Mouse (Mus musculus): ENCODE measurements at regions not wholly inside any gene's neighbourhood (a gene's known extent, or its start where the extent isn't known, plus 50 kb on each side); places are given as distances from the start of the nearest gene placed in this dataset.
A peak's percentile ranks its signal among the peaks of the same experiment; 100 is the strongest.

DNA sequence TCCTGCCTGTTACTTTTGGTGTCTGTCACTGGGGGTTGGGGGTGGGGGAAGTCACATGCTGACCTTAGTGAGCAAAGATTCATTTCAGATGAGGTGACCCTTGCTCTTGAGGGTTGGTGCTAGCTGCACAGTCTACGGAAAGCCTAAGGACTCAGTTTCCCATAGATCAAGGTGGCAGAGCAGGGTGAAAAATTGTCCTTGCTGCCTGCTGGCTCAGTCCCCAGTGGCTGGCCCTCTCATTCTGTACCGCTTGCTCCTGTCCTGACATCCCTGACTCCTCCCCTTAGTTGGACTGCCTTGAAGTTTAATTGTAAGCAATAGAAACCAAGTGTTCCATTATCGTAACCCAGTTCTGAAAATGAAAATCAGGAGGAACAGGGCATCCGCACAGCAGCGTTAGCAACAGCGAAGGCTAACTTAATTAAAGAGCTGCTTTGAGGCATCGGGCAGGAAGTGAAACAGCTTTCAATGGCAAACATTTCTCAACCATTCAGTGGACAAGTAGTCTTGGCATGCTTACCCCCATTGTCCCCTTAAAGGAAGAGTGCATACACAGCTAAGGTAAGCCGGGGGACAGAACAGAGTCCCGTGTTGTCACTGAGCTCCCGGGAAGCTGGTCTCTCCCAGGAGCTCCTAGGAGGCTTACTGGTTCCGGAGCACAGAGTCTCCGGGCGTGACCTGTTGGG, 151.9 kb upstream of the Id2 start:
- DNase-seq: no peak

DNA sequence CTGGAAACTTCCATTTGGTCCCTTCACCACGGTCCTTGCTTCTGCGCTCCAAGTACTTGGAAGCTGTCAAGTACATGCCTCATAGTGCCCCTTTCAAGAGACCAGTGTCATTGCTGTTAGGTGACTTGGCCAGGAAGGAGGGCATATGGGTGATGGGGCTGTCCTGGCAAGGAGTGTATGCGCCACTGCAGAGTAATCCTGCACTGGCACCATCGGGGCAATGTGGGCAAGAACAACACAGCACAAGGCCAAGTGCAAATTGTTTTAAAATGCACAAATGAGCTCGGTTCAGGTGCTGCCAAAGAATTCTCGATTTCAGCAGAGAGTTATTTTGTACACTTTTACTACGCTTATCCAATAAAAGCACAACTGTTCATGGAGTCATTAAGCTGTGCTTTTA, 149.6 kb upstream of the Id2 start:
- DNase-seq: no peak

DNA sequence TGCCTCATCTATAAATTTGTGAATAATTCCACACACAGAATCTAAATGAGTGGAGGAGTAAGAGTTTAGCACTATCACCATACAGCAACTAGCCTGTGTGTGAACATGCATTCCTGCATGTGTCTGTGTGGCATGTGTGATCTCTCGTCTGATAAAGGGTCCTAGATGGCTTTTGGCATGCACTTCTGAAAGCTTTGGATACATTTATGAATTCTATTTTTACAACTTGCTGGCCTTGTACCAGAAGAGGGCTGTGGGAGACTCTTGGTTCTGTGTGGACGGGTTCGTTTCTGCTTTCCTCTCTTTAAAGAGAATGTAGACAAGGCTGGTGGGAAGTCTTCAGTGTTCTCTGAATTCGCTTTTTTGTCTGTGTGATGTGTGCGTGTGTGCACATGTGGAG, 148.7 kb upstream of the Id2 start:
- no peak for DNase-seq

DNA sequence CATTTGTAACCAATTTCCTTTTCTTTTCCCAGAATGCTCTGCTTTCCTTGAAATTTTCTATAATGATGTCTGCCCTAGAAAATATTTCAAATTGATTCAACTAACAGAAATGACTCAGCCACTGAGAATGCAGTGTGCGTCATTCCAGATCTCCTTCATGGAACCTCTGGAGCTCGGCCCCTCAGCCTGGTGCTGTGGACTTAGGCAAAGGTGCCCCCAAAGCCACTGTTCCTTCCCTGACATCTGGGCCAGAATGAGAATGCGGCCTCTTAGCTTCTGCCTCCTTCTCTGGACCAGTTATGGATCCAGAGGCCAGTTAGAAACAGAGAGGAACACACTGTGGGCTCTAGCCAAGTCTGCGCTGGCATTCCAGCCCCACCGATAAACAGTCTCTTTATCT, 148.3 kb upstream of the Id2 start:
- no peak for DNase-seq

DNA sequence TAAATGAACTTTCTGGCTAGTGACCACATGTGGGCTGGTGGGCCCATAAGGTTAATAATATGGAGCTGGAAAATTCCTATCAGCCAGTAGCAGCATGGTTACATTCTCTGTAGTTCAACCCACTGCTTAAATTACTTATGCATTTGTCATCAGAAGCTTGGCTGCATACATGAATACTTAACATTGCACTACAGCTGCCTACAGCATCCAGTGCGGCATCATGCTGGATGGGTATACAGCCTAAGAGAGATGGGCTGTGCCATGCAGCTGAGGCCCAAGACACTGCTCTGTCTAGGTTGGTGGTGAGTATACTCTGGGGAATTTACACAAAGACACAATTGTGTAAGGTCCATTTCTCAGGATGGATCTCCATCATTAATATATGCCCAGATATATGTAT, 147.7 kb upstream of the Id2 start:
- no peak for DNase-seq

DNA sequence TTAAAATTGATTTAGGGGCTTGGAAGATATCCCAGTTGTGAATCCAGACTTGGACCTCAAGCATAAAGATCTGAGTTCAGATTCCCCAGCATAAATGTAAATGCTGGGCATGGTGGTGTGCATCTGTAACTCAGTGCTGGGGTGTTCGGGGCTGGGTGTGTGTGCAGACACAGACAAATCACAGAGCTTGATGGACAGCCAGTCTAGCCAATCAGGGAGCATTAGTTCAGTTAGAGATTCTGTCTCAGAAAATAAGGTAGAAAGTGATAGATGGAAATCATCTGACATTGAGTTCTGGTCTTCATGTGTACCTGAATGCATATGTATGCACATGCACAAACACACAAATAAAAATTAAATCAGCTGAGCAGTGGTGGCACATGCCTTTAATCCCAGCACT, 147.0 kb upstream of the Id2 start:
- no peak for DNase-seq

DNA sequence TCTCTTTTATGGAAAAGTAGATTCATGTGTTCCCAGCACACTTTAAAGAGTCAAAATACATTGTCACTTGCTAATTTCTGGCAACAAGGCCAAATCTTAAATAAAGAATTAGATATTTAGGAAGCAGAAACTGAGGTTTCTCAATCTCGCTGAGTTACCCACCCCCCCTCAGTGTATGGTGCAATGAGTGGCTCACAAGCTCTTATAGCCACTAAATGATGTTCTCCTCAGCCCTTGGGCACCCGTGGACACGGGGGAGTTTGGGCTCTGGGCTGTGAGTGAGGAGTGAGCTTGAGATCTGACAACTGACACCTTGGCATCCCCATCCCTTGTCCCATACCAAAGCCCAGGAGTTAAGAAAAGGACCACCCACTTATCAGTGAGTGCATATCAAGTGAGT, 145.4 kb upstream of the Id2 start:
- no peak for DNase-seq

DNA sequence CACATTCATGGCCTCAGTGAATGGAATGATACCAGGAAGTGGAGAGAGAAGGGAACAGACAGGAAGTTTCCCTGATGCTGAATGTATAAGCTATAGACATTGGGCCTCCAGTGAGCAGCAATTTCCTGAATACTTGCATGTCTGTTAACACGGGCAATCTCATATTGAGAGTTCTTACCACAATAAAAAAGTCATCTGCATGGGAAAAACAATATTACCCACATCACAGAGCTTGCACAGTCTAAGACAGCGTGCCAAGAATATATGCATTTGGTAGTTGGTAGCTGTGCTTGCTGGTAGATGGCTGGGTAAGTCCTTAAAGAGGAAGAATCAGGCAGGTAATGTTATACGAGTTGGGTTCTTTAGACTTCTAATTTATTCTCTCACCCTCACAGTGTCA, 144.7 kb upstream of the Id2 start:
- no peak for DNase-seq

DNA sequence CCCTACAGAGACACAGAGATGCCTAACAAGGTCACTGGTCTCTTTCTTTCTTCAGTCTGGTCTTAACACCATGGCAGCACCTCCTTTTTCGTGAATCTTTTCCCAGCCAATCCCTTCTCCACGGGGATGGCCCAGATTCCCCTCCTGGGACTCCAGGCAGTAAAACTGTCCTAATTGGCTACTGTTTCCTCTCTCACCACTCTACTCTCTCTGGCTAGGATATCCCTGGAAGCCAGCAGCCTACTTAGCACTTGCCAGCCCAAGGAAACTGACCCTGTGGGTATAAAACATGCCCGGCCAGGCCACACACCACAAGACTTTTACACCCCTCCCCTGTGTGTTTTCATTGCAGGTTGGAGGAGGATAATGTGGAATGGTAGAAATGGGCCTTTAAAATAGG, 143.9 kb upstream of the Id2 start:
- DNase-seq: peak; percentile 28

DNA sequence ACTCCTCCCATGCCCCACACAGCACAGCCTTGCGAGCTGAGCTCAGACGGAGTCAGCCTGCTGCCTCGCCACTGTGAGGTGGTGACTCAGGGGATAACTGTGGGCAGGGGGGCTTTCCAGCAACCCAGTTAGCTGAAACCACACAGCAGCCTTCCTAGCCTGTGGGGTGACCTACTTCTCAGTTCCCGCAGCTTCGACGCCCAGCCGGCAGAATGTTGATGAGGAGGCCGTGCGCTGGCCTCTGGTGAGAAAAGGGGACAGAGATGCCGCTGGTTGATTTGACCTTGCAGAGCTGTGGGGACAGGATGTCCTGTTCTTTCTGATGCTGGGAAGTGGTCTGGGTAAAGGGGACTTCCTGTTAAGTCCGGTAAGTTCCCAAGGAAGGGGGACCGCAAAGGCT, 143.2 kb upstream of the Id2 start:
- peak; percentile 14 for DNase-seq

DNA sequence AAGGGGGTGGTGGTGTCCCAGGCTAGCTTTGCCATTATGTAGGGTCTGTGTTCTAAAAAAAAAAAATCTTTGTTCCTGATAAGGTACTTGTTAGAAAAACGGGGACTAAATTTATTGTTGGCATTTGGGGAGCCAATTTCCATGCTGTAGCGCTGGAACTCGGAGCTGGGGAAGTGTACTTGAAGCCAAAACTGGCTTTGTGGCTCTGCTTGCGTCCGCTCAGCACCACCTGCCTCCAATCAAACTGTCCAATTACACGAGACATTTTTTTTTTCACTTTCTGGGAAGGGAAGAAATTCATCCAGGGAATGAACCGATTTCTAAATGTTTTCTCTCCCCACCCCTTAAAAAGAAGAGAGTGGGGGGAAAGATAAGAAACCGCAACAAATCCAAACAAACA, 138.1 kb upstream of the Id2 start:
- no peak for DNase-seq

DNA sequence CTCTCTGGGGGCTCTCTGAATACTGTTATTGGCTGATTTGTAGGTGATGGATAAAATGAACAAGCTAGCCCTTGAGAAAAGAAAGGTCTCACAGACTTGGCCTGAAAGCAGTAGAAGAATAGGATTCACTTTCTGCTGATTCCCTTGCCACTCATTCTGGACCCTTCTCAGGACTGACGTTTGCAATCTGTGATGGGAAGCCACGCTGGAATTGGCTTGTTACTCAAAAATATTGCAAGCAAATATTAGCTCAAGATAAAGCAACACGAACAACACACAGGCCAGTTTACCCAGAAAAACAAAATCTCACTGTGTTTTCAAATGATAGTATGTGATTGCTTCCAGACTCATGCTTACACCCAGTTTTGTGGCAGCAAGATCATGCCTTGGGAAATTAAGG, 137.7 kb upstream of the Id2 start:
- no peak for DNase-seq

DNA sequence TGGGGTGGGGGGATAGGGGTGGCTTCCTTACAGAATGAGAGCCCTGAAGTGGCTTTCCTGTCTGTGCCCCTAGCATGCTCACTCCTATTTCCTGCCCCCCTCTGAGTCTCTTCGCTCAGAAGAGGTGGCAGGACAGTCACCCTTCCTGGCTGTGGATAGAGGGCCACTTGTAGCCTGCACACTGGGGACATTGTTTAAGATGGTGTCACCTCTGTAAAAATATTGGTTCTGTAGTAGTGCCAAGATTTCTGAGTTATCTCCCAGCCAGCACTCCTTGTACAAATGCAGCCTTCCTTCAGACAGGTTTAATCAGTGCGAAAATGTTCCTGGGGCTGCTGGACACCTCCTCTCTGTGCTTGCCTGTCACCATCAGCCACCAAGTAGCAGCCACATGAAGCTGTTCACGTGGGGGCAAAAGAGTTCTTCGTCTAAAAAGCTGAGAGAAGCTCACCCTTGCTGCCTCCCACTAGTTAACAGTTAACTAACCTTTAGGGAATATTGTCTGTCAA, 136.1 kb upstream of the Id2 start:
- DNase-seq: no peak

DNA sequence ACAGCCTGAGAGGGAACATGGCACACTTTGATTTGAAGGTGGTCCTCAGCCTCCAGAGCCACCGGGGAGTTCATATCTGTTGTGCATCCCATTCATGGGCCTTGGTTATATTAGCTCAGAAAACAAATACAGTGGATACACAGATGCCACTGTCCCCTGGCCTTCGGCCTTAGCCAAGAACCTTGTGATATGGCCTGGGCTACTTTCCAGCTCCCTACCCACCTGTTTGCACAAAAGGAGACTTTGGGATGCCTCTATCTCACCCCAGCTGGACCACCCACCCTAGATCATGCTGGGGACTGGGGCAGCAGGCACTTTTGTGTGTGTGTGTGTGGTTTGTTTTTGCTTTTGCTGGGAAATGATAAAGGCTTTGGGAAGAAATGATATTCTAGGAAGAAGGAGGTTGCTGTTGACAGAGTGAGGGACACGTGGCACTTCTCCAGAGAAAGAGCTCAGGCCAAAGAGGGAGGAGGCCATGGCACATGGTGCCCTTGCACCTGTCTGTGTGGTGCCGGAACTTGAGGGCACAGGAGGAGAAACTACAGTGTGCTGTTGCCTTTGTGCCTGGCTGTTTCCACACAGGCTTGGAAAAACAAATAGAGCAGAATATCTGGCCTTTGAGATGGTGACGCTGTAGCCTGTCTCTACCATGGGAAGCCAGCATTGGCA, 135.6 kb upstream of the Id2 start:
- DNase-seq: no peak

DNA sequence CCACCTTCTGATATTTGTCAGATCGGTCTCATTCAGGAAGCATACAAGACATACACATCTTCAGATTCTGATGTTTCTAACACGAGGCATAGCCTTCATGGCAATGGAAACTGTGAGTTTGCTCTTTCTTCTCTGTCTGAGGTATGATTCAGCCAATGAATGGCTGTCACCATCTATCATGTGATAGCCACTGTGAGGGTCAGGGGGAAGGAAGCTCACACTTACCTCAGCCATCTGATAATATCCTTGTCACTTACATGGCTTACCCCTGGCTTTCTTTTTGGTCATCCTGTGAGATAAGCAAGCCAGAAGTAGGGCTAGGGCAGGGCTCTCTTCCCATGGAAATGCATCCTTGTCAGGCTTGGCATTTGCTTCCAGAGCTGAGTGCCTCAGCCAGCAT, 131.8 kb upstream of the Id2 start:
- DNase-seq: no peak

DNA sequence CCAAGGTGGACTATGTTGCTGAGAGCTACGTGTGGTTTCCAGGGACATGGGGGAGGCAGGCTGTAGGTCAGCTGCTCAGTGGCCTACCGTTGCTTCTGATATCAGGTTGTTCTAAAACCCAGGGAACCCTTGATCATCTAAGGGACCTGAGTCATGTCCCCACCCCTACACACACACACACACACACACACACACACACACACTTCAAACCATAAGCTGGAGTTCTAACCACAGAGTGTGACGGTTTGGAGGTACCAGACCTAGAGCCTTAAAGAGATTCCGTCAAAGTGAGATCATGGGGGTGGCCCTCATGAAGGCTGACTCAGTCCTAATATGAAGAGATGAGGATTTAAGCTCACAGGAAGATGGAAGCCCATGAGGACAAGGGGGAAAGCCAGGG, 130.8 kb upstream of the Id2 start:
- DNase-seq: no peak

DNA sequence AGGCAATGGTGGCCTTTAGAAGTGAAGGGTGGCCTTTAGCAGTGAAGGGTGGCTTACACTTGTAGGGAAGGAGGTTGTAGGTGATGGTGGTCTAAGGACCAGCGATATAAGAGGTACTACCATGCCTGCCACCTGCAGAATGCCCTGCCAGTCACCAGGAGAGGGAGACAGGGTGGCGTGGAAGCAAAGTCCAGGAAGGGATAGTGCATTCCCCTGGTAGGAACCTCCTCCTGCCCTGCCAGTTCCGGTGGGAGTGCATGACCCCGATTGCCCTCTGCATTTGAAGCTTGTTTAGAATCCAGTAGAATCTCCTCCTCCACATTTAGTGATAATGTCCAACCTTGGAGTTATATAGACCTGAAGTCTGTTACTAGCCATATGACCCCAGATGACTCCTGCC, 127.7 kb upstream of the Id2 start:
- no peak for DNase-seq

DNA sequence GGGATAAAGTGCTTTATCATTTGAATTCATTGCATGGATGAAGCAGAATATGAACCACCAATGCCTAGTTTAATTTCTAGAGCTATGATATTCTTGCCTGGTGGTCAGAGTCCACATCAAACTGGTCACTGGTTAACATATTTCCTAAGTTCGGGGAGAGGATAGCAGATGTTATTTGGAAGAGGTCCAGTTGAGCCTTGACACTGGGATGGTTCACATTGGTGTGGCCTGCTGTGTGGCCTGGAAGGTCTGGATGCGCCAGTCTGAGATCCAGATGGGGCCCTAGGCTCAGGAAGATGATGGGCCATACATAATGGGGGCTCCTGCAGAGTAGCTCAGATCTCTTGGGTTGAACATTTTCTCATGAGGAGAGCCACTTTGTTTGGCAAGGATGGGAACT, 127.3 kb upstream of the Id2 start:
- no peak for DNase-seq

DNA sequence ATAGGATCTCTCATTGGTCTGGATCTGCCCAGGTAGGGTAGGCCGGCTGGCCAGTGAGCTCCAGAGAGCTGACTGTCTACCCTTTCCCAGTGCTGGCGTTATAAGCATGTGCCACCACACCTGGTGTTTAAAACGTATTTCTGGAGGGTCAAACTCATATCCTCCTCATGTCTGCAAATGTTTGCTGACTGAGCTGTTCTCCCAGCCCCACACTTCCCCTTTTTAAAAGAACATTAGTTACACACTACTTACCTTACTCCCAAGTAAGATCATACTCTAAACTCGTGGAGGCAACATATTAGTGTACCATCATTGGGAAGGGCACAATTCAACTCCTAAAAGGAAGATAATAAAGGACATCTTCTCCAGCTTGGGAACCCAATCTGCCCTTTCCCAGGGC, 126.6 kb upstream of the Id2 start:
- no peak for DNase-seq

DNA sequence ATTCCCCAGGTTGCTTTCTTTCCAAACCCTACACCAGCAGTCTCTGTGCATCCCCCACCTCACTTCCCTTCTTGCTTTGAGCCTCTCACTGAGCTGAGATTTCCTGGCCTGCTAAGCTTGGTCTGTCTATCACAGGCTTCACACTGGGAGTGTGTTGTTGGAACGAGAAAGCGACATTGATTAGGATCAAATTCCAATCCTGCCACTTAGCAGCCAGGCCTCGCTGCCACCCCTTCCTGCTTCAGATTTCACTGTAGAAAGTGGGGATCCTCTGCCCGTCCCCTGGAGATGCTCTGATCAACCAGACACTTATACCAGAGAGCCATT, 123.8 kb upstream of the Id2 start:
- DNase-seq: no peak

DNA sequence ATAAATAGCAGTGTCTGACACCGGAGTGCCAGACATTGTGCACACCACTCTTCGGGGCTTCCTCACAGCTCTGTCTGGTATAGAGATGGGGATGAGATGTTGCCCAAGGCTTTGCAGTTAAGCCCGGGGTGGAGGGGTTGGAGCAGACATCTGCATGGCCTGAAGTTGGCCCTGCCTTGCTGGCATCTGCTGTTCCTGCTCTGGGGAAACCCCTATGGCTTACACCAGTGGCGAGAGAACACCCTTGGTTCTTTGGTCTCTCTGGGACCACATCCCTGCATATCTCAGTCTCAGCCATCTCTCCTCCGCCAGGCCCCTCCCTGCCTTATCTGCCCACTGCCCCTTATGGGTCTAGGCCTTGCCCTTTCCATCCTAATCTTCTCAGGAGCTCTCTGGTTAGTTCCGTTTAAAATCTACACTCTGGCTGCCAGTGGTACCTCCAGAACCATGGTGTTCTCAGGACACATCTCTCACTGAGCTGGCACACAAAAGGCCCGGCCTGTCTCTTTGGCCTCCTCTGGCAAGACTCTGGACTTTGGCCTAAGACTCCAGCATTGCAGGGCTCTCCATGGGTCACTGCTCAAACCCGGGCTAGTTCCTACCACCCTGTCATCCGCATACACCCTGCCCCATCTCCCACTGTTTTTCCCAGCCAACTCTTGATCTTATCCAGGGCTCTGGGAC, 123.3 kb upstream of the Id2 start:
- no peak for DNase-seq

DNA sequence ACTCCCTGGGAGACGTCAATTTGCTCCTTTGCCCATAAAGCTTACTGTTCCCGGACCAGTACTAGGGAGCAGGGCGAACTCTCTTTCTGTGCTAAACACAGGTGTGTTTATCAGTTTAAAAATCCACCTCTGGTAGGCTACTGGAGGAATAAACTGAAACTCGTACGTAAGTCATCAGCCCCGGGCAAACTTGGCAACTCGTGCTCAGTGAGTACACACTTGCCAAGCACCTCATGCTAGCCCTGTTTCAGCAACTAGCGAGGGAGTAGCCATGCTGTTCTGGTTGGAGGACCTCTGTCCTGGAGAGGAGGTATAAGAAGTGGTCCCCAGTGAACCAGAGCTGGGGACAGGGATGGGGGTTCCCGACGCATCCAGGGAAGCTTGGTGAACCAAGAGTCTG, 122.6 kb upstream of the Id2 start:
- no peak for DNase-seq

DNA sequence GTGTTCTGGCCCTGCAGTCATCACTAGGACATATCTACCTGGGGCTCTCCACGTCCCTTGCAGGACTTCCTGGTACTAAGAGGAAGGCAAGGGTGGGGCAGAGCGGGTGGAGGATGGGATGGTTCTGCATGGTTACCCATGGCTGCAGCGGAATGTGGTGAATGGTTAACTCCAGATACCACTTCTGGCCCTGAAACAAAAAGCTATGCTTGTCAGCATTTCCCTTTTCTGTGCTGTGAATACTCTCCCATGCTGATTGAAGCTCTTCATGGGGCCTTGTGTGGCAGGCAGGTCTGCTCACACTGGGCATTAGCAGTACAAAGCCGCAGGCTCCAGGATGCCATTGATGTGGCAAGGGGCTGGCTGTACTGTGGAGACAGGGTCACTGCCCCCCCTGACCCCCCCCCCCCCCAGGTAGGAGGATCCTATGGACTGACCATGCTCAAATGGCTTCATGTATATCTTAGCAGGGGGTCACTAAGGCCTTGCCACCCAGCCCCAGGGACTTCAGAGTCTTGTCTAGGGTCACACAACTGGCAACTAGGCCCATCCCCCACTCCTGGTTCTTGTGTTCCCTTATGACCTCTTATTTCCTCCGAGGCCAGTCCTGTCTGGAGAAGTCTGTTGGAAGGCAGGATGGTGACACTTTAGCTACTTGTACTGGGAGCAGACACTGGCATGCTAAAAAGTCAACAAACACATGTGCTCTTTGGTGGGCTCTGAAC, 120.0 kb upstream of the Id2 start:
- no peak for DNase-seq

DNA sequence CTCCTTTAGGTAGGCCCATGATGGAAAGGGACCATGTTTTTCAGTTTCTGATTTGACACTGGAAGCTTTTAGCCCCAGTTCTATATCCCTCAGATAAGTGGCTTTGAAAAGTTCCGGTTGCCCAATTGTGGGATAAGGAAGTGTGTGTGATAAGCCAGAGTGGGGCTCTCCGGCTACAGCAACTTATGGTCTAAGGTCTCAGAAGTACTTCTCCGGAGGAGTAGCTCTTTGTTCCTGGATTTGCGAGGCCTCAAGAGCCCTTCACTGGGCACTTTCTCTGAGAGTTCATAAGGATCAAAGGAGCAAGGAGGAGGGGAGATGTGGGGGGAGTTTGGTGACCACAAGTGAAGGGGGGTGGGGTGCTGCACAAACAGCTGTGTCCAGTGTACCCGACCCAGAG, 118.3 kb upstream of the Id2 start:
- no peak for DNase-seq

Measured in cerebellum, adult 9-10 months (tissue).